Mouse (Mus musculus) limb, embryonic 14.5 days (tissue): ENCODE measurements around the gene Hsd17b13. TPM values are rescaled to one million over a fixed set of nuclear protein-coding genes. Genes with fewer than 3 reads are reported as not detected.
A peak's percentile ranks its signal among the peaks of the same experiment; 100 is the strongest.
"Not testable (repeated sequence)": the region's sequence is repeated elsewhere in the genome, so short reads cannot be mapped to it uniquely, and the experiment has no call there.

Experiments used
- ATAC-seq: fragments of 200-750 bp; cut with Nextera tagmentation; 2 replicates; pipeline ENCODE4 v1.8.0; 2017; ENCODE audit warnings: low read depth, moderate number of reproducible peaks, moderate TSS enrichment; ENCODE audit not compliant: low FRiP score
- DNase-seq: peaks from one replicate; pipeline ENCODE4 v3.0.0-alpha.2; 2015; ENCODE audit warnings: low spot score
- H3K27ac ChIP-seq: fragments of 300-500 bp; sonication (generic); replicated peaks from 2 replicates; pipeline ENCODE4 v1.5.1; 2014; ENCODE audit warnings: low read depth, mild to moderate bottlenecking, low read length, moderate library complexity, mixed read lengths
- H3K27me3 ChIP-seq: fragments of 300-500 bp; sonication (generic); 2 replicates; pipeline ENCODE4 v1.6.1; 2014; ENCODE audit warnings: low read length, mixed read lengths; ENCODE audit not compliant: control insufficient read depth, insufficient read depth
- H3K36me3 ChIP-seq: fragments of 300-500 bp; sonication (generic); 2 replicates; pipeline ENCODE4 v1.6.1; 2014; ENCODE audit warnings: mild to moderate bottlenecking, low read length, moderate library complexity, mixed read lengths; ENCODE audit not compliant: control insufficient read depth, insufficient read depth
- H3K4me1 ChIP-seq: fragments of 300-500 bp; sonication (generic); 2 replicates; pipeline ENCODE4 v1.6.1; 2014; ENCODE audit warnings: antibody characterized with exemption, low read length, mixed read lengths; ENCODE audit not compliant: control insufficient read depth, insufficient read depth
- H3K4me2 ChIP-seq: fragments of 300-500 bp; sonication (generic); replicated peaks from 2 replicates; pipeline ENCODE4 v1.6.1; 2014; ENCODE audit warnings: low read depth, mild to moderate bottlenecking, low read length, moderate library complexity; ENCODE audit not compliant: severe bottlenecking
- H3K4me3 ChIP-seq: fragments of 300-500 bp; sonication (generic); replicated peaks from 2 replicates; pipeline ENCODE4 v1.5.1; 2014; ENCODE audit warnings: low read length
- H3K9ac ChIP-seq: fragments of 300-500 bp; sonication (generic); 2 replicates; pipeline ENCODE4 v1.6.1; 2014; ENCODE audit warnings: mild to moderate bottlenecking, low read depth, low read length, moderate library complexity; ENCODE audit not compliant: severe bottlenecking
- H3K9me3 ChIP-seq: fragments of 300-500 bp; sonication (generic); 2 replicates; pipeline ENCODE4 v1.6.1; 2016; ENCODE audit warnings: low read length; ENCODE audit not compliant: control insufficient read depth
- POLR2A ChIP-seq: fragments of 200-500 bp; IDR thresholded peaks from 2 replicates; pipeline ENCODE4 v1.8.0; 2012; ENCODE audit warnings: inconsistent platforms, mild to moderate bottlenecking, moderate library complexity, borderline replicate concordance; ENCODE audit not compliant: insufficient read depth, insufficient read length; ENCODE audit errors: extremely low read depth
- WGBS: fragments of 180-500 bp; shearing (Covaris S2); extraction: QIAGEN DNeasy Blood & Tissue Kit; methylation state at CpG from one replicate; pipeline ENCODE4 v1.1.7; 2014; 5-methylcytosine and 5-hydroxymethylcytosine counted together
- polyA plus RNA-seq, 2 experiments: library from polyadenylated mRNA; depleted of rRNA in 1 of 2; stranded (reverse) in 1 of 2; unstranded in 1 of 2; fragments of >200 nt; fragmentation: Nextera tagmentation in 1 of 2; extraction: Ambion mirVana in 1 of 2; gene quantifications; 2 replicates each; pipeline versions ENCODE4 v1.2.1 to v1.2.3; 2012 to 2014

Gene Hsd17b13
- polyA plus RNA-seq, 2 experiments = 0.04 to 0.17 TPM

- no peak for TF ChIP-seq POLR2A
- peaks cover 10% of the 10 kb centered on the region; the same call in 1 of the 2 replicates for H3K4me1 ChIP-seq
- H3K9me3 ChIP-seq = no peaks in the 10 kb centered on the region
- ATAC-seq (no peak), DNase-seq (no peak)
- H3K4me3 ChIP-seq = no peak overlapping the region
- H3K9ac ChIP-seq = no peak overlapping the region
- H3K36me3 ChIP-seq = no peaks in the 10 kb centered on the region
- H3K4me2 ChIP-seq = no peak overlapping the region
- WGBS = 40% methylated on average over 6 of the region's 6 CpGs
- H3K27ac ChIP-seq = no peak overlapping the region
- H3K27me3 ChIP-seq = no peaks in the 10 kb centered on the region
Observed at GRCm38 (mm10) chr5:103943183-103943582, 34.0 kb downstream of the Hsd17b13 start.

- DNase-seq (no peak), ATAC-seq (no peak)
- Histone ChIP-seq H3K9me3 (no peaks in the 10 kb centered on the region), H3K27me3 (no peaks in the 10 kb centered on the region), H3K4me1 (peaks cover 10% of the 10 kb centered on the region; the same call in 1 of the 2 replicates), H3K27ac (no peak overlapping the region), H3K4me2 (no peak overlapping the region), H3K9ac (no peak overlapping the region), H3K4me3 (no peak overlapping the region), H3K36me3 (no peaks in the 10 kb centered on the region)
- TF ChIP-seq POLR2A = no peak
- 47% methylated on average over 1 of the region's 1 CpGs for WGBS
Observed at GRCm38 (mm10) chr5:103939856-103940255, 37.4 kb downstream of the Hsd17b13 start.

GRCm38 (mm10) chr5:103939350-103939652 lies 37.9 kb downstream of the Hsd17b13 start:
- Histone ChIP-seq H3K9ac (no peak overlapping the region), H3K27ac (no peak overlapping the region), H3K4me3 (no peak overlapping the region), H3K36me3 (no peaks in the 10 kb centered on the region), H3K27me3 (no peaks in the 10 kb centered on the region), H3K4me1 (peaks cover 10% of the 10 kb centered on the region; the same call in 1 of the 2 replicates), H3K9me3 (no peaks in the 10 kb centered on the region), H3K4me2 (no peak overlapping the region)
- DNase-seq = no peak
- TF ChIP-seq POLR2A = no peak
- ATAC-seq = no peak
- 64% methylated on average over 7 of the region's 7 CpGs for WGBS

GRCm38 (mm10) chr5:103938547-103939349 lies 38.5 kb downstream of the Hsd17b13 start:
- Histone ChIP-seq H3K27me3 (no peaks in the 10 kb centered on the region), H3K4me1 (peaks cover 8% of the 10 kb centered on the region; the same call in 1 of the 2 replicates), H3K9me3 (no peaks in the 10 kb centered on the region), H3K9ac (no peak overlapping the region), H3K27ac (no peak overlapping the region), H3K4me2 (no peak overlapping the region), H3K4me3 (no peak overlapping the region), H3K36me3 (no peaks in the 10 kb centered on the region)
- ATAC-seq = no peak
- WGBS = 29% methylated on average over 11 of the region's 11 CpGs
- peak; percentile 24 for DNase-seq
- no peak for TF ChIP-seq POLR2A

GRCm38 (mm10) chr5:103936906-103937589 lies 40.2 kb downstream of the Hsd17b13 start:
- Histone ChIP-seq H3K9me3 (no peaks in the 10 kb centered on the region), H3K27ac (no peak overlapping the region), H3K36me3 (no peaks in the 10 kb centered on the region), H3K27me3 (no peaks in the 10 kb centered on the region), H3K4me3 (no peak overlapping the region), H3K9ac (no peak overlapping the region), H3K4me2 (no peak overlapping the region), H3K4me1 (peaks cover 8% of the 10 kb centered on the region; the same call in 1 of the 2 replicates)
- DNase-seq (peak; percentile 19), ATAC-seq (no peak)
- 48% methylated on average over 14 of the region's 14 CpGs for WGBS
- TF ChIP-seq POLR2A = no peak

GRCm38 (mm10) chr5:103931924-103932323 lies 45.3 kb downstream of the Hsd17b13 start:
- H3K27ac ChIP-seq, H3K9ac ChIP-seq, H3K27me3 ChIP-seq, DNase-seq, H3K9me3 ChIP-seq, ATAC-seq, H3K4me3 ChIP-seq, H3K36me3 ChIP-seq, H3K4me2 ChIP-seq: not testable (repeated sequence)
- peaks cover 16% of the 10 kb centered on the region for H3K4me1 ChIP-seq
